Mouse (Mus musculus) midbrain, embryonic 12.5 days (tissue): ENCODE data around the gene 1600002K03Rik. TPM values are rescaled to one million over a fixed set of nuclear protein-coding genes. Genes with fewer than 3 reads are reported as not detected.

ENCODE experiments used
- ATAC-seq: fragments of 200-750 bp; cut with Nextera tagmentation; 2 replicates; pipeline ENCODE4 v1.8.0; 2017; ENCODE audit warnings: low read depth, moderate TSS enrichment, moderate library complexity; ENCODE audit not compliant: low FRiP score
- H3K27ac ChIP-seq: fragments of 300-500 bp; sonication (generic); replicated peaks from 2 replicates; pipeline ENCODE4 v1.5.1; 2016; ENCODE audit warnings: mild to moderate bottlenecking
- H3K27me3 ChIP-seq: fragments of 300-500 bp; sonication (generic); 2 replicates; pipeline ENCODE4 v1.6.1; 2016; ENCODE audit warnings: mild to moderate bottlenecking
- H3K36me3 ChIP-seq: fragments of 300-500 bp; sonication (generic); 2 replicates; pipeline ENCODE4 v1.6.1; 2016
- H3K4me1 ChIP-seq: fragments of 300-500 bp; sonication (generic); 2 replicates; pipeline ENCODE4 v1.6.1; 2016
- H3K4me2 ChIP-seq: fragments of 300-500 bp; sonication (generic); replicated peaks from 2 replicates; pipeline ENCODE4 v1.6.1; 2016; ENCODE audit warnings: mild to moderate bottlenecking, moderate library complexity
- H3K4me3 ChIP-seq: fragments of 300-500 bp; sonication (generic); 2 replicates; pipeline ENCODE4 v1.5.1; 2016; ENCODE audit warnings: mild to moderate bottlenecking
- H3K9ac ChIP-seq: fragments of 300-500 bp; sonication (generic); replicated peaks from 2 replicates; pipeline ENCODE4 v1.6.1; 2016; ENCODE audit warnings: mild to moderate bottlenecking, moderate library complexity
- H3K9me3 ChIP-seq: fragments of 300-500 bp; sonication (generic); 2 replicates; pipeline ENCODE4 v1.6.1; 2016; ENCODE audit warnings: mild to moderate bottlenecking
- WGBS: fragments of 180-500 bp; shearing (Covaris S2); methylation state at CpG from one replicate; pipeline ENCODE4 v1.1.7; 2016; 5-methylcytosine and 5-hydroxymethylcytosine counted together
- polyA plus RNA-seq: library from polyadenylated mRNA; unstranded; fragments of >200 nt; fragmentation: Nextera tagmentation; extraction: Ambion mirVana; gene quantifications from 2 replicates; pipeline ENCODE4 v1.2.1, GENCODE M21; 2016

The 1600002K03Rik gene
- 12.9 and 13.6 TPM in 2 replicates for polyA plus RNA-seq

DNA sequence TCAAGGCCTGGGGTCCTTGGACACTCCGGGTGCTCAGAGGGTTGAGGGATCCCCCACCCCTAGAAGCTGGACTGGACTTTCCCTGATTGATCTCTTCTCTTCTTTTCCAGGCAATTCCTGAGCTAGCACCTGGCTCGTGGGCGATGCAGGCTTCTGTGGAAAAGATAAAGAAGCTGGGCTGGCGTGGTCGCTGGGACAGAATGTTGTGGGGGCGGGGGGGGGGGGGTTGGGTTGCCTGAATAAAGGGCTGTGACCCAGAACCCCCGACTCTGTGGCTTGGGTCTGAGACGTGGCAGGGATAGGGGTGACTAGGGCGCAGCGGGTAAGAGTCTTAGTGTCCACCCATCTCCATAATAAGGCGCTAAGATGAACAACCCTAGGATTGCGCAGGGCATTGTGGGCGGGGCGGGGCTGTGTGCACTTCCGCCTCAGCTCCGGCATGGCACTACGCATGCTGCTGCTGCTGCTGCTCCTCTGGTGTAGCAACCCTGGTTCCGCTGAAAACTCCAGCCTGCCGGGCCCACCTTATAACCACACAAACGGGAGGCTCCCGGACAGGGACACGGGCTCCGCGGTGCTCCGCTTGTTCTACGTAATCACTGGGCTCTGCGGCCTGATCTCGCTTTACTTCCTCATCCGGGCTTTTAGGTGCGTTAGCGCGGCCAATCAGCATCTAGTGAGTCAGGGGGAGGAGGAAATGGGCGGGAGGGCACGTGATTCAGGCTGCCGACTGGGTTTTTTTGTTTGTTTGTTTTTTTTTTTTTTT, at the start of gene 1600002K03Rik:
TSS of gene 1600002K03Rik (plus strand) at position 418 of the 766 bp plus-strand sequence.
- peak within 1 kb of the TSS; percentile 52 for H3K4me3 ChIP-seq
- peaks cover 36% of the 10 kb centered on the region for H3K36me3 ChIP-seq
- H3K9ac ChIP-seq: peak within 1 kb of the TSS; percentile 52
- peak; percentile 64 for ATAC-seq
- WGBS: 7% methylated on average over 34 of the region's 35 CpGs
- peaks cover 60% of the 10 kb centered on the region for H3K4me1 ChIP-seq
- H3K4me2 ChIP-seq: peak within 1 kb of the TSS; percentile 65
- H3K9me3 ChIP-seq: no peaks in the 10 kb centered on the region
- H3K27ac ChIP-seq: peak within 1 kb of the TSS; percentile 85
- no peaks in the 10 kb centered on the region for H3K27me3 ChIP-seq

DNA sequence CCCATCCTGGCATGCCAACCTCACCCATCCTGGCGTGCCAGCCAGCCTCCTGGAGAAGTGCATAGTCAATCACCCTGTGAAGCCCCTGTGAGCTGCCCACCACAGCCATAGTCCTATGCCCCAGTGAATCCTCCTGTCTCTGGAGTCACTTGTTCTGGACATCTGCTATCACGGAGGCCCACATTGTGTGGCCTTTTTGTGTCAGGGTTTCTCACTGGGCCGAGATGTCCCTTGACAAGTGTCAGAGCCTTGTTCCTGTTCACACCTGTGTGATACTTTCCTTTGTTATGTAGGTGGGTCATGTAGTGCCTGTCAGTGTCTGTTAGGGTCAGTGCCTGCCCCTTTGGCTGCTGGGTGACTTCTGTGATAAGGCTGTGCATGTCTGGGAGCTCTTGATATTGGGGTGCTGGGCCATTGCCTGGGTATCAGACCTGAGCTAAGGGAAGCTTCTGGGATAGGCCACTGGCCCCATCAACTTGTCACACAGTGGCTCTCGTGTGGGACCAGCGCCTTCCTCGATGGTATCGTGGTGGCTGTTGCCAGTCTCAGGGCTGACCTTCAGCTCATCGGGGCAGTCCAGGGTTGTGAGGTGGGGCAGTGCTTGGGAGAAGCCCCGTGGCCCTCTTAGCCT, 48.7 kb upstream of the 1600002K03Rik start:
- no peak overlapping the region for H3K27ac ChIP-seq
- no peaks in the 10 kb centered on the region for H3K9me3 ChIP-seq
- no peak overlapping the region for H3K9ac ChIP-seq
- H3K4me3 ChIP-seq: no peak overlapping the region
- H3K27me3 ChIP-seq: no peaks in the 10 kb centered on the region
- H3K4me2 ChIP-seq: no peak overlapping the region
- peaks cover 8% of the 10 kb centered on the region; the same call in 1 of the 2 replicates for H3K4me1 ChIP-seq
- 94% methylated on average over 9 of the region's 9 CpGs for WGBS
- ATAC-seq: no peak
- peaks cover 78% of the 10 kb centered on the region for H3K36me3 ChIP-seq

DNA sequence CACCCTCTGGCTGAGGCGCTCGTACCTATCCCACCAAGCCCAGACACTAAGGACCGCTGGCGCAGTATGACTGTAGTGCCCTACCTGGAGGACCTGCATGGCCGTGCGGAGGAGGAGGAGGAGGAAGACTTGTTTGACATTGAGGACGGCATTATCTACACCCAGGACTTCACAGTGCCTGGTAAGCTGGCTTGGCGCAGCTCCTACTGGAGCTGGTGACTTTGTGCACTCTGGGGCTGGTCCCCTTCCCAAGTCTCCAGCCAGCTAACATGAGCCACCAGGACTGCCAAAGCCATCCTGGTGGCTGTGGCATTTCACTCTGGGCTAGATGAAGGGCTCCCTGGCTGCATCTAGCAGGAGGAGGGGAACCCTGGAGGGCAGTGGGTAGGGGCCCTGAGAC, 44.8 kb upstream of the 1600002K03Rik start:
- H3K4me2 ChIP-seq: no peak overlapping the region
- WGBS: 96% methylated on average over 8 of the region's 8 CpGs
- H3K27ac ChIP-seq: no peak overlapping the region
- no peaks in the 10 kb centered on the region for H3K9me3 ChIP-seq
- ATAC-seq: no peak
- H3K4me1 ChIP-seq: peaks cover 15% of the 10 kb centered on the region
- peaks cover 32% of the 10 kb centered on the region for H3K27me3 ChIP-seq
- H3K36me3 ChIP-seq: peaks cover 91% of the 10 kb centered on the region
- no peak overlapping the region for H3K4me3 ChIP-seq
- no peak overlapping the region for H3K9ac ChIP-seq

DNA sequence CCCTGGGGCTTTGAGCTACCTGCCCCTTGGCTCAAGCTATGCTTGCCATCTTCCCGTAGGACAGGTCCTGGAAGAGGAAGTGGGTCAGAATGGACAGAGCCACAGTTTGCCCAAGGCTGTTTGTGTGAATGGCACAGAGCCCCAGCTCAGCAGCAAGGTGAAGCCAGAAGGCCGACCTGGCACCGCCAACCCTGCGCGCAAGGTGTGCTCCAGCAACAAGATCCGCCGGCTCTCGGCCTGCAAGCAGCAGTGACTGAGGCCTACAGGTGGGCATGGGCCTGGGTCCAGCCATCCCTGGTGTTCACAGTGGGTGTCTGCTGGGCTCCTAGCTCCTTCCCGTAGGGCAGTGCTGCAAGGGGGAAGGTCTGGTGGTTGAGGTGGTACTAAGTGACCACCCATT, 42.9 kb upstream of the 1600002K03Rik start:
- Histone ChIP-seq H3K36me3 (peaks cover 100% of the 10 kb centered on the region), H3K27me3 (peaks cover 42% of the 10 kb centered on the region), H3K4me3 (no peak overlapping the region), H3K4me1 (peaks cover 23% of the 10 kb centered on the region), H3K9ac (no peak overlapping the region), H3K27ac (no peak overlapping the region), H3K9me3 (no peaks in the 10 kb centered on the region), H3K4me2 (no peak overlapping the region)
- WGBS: 96% methylated on average over 9 of the region's 9 CpGs
- ATAC-seq: no peak

DNA sequence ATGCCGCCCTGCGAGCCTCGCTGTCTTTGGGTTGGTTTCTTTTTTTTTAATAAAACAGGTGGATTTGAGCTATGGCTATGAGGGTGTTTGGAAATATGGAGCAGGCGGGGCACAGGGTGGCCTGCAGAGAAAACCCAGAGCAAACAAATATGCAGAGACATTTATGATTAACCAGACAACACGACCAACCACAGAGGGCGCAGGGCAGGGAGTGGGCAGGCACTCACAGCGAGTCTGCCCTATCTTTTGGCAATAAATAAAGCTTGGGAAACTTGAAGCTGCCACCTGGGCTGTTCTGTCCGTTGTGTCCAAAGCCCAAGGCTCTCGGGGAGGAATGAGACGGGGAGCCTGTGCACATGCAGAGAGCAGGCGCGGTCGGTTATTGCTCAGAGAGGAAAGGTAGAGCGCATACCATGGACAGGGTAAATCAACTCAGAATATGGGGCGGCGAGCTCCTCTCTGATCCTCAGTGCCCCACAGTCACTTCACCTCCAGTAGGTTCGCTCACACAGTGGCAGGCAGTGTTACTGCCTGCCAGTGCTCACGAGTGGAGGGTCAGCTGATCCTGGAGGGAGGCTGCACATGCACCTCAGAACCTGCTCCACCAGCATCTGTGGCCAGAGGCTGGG, 42.2 kb upstream of the 1600002K03Rik start:
- H3K27ac ChIP-seq: no peak overlapping the region
- no peaks in the 10 kb centered on the region for H3K9me3 ChIP-seq
- H3K36me3 ChIP-seq: peaks cover 97% of the 10 kb centered on the region
- peaks cover 49% of the 10 kb centered on the region for H3K27me3 ChIP-seq
- 89% methylated on average over 18 of the region's 18 CpGs for WGBS
- no peak overlapping the region for H3K4me2 ChIP-seq
- H3K4me1 ChIP-seq: peaks cover 23% of the 10 kb centered on the region
- ATAC-seq: no peak
- H3K4me3 ChIP-seq: no peak overlapping the region
- no peak overlapping the region for H3K9ac ChIP-seq

DNA sequence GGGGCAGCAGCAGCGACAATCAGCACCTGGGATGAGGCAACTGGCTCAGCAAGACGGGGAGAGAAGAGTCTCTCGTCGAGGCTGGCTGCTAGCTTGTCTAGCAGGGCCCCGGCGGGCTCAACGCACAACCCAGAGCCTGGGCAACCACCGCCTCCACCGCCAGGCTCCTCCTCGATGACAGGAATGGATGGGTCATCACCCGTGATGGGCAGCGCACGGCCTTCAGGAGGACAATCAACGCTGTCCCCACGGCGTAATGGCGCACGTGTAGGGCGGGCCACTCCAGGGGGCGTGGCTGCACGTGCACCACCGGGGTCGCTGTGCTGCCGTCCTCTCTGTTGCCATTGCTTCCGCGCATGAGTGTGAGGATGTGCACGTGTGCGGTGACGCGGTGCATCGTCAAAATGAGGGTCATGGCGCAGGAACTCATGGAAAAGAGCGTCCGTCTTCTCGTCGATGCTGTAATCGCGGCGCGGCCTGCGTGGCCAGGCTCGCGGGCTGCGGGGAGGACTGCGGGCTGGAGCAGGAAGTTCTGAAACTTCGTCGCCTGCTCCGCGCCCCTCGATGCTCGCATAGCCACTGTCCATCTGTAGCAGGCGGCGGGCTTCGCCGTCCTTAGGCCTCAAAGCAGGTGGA, 41.3 kb upstream of the 1600002K03Rik start:
- peak overlapping the region; percentile 17; the same call in 1 of the 2 replicates for H3K9ac ChIP-seq
- H3K4me1 ChIP-seq: peaks cover 27% of the 10 kb centered on the region
- peak overlapping the region; percentile 6; the same call in 1 of the 2 replicates for H3K4me3 ChIP-seq
- 11% methylated on average over 51 of the region's 55 CpGs for WGBS
- no peaks in the 10 kb centered on the region for H3K9me3 ChIP-seq
- H3K27me3 ChIP-seq: peaks cover 58% of the 10 kb centered on the region
- peak overlapping the region; percentile 34 for H3K4me2 ChIP-seq
- no peak overlapping the region for H3K27ac ChIP-seq
- ATAC-seq: peak; percentile 25; the same call in 1 of the 2 replicates
- peaks cover 88% of the 10 kb centered on the region for H3K36me3 ChIP-seq

DNA sequence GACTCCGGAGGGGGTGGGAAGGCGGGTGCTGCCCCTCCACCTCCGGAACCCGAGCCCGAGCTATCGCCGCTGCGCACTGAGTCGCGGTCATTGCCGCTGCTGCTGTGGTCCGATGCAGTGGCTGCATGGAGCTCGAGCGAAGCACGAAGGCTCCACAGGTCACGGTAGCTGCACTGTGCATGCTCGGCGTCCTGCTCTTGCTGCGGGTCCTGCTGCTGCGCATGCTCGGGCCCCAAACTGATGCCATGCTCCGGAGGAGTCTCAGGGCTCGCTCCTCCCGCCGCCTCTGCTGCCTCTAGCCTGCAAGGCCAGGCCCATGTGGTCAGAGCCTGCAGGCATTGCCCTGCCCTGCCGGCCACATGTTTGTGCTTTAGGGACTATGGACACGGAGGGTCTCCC, 40.8 kb upstream of the 1600002K03Rik start:
- 31% methylated on average over 21 of the region's 27 CpGs for WGBS
- ATAC-seq: no peak
- Histone ChIP-seq H3K4me1 (peaks cover 32% of the 10 kb centered on the region), H3K36me3 (peaks cover 83% of the 10 kb centered on the region), H3K9me3 (no peaks in the 10 kb centered on the region), H3K4me2 (peak overlapping the region; percentile 34), H3K27me3 (peaks cover 63% of the 10 kb centered on the region), H3K4me3 (peak overlapping the region; percentile 6; the same call in 1 of the 2 replicates), H3K27ac (no peak overlapping the region), H3K9ac (peak overlapping the region; percentile 17; the same call in 1 of the 2 replicates)

DNA sequence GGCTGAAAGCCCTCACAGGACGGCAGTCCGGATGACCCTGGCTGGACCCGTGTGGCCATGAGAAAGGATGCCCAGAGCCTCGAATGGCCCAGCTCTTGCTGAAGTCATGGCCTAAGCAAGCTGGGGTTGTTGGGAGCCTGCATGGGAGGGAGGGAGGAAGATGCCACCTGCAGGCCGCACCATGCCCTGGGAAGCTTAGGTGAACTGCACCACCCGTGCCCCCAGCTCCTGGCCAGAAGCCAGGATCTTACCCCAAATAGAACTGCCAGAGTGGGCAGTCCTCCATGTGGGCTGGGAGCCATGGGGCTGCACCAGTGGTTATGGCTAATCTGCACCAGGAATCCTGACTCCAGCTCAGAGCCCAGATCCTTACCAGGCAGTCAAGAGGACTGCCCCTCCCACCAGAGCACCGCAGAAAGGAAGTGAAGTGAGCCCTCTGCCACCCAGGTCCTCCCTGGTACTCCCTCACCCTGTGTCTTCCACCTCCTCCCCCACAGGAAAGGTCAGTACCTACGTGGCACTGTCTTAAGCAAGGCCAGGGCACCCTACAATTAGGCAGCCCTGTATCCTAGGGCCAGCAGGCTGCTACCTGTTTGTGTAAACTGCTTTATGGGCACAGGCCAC, 39.4 kb upstream of the 1600002K03Rik start:
- peaks cover 71% of the 10 kb centered on the region for H3K27me3 ChIP-seq
- H3K36me3 ChIP-seq: peaks cover 69% of the 10 kb centered on the region
- 76% methylated on average over 8 of the region's 8 CpGs for WGBS
- no peak overlapping the region for H3K4me3 ChIP-seq
- H3K9me3 ChIP-seq: no peaks in the 10 kb centered on the region
- ATAC-seq: no peak
- H3K4me2 ChIP-seq: no peak overlapping the region
- H3K9ac ChIP-seq: no peak overlapping the region
- no peak overlapping the region for H3K27ac ChIP-seq
- peaks cover 46% of the 10 kb centered on the region for H3K4me1 ChIP-seq

DNA sequence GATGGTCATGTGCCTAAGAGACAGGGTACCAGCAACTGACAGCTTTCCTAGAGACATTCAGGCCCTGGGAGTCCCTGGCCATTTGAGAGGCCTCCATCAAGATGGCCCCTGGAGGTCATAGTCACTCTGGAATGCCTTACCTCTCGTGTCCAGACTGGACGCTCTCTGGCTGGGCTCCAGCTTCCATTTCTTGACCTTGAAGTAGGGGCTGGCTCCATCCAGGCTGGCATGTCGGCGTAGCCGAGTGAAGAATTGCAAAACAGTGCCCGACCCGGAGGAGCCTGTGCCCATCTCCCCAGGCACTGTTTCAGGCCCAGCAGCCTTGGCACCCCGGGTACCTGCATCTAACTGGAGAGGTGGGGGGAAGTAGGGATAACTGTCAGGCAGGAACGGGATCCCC, 38.3 kb upstream of the 1600002K03Rik start:
- H3K27me3 ChIP-seq: peaks cover 73% of the 10 kb centered on the region
- no peaks in the 10 kb centered on the region for H3K9me3 ChIP-seq
- WGBS: 90% methylated on average over 9 of the region's 9 CpGs
- H3K4me2 ChIP-seq: no peak overlapping the region
- no peak overlapping the region for H3K27ac ChIP-seq
- H3K4me1 ChIP-seq: peaks cover 54% of the 10 kb centered on the region
- no peak overlapping the region for H3K4me3 ChIP-seq
- no peak for ATAC-seq
- H3K9ac ChIP-seq: no peak overlapping the region
- H3K36me3 ChIP-seq: peaks cover 58% of the 10 kb centered on the region

DNA sequence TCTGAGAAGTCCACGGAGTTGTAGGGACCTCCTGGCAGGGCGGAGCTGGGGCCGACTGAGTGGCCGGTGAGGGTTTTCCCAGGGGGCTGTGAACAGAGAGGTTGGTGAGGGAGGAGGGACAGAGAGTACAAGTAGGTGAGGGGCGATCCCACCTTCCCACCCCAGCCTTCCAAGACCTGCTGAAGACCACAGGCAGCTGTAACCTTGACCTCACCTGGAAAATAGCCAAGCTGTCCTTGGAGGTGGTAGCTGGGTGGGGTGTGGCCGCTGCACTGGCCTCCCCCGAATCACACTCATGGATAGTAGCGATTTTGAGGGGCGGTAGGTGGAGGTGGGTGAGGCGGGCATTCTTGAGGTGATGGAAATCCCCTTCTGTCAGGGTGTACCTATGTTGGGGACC, 37.6 kb upstream of the 1600002K03Rik start:
- no peak for ATAC-seq
- Histone ChIP-seq H3K9me3 (no peaks in the 10 kb centered on the region), H3K4me2 (no peak overlapping the region), H3K27ac (no peak overlapping the region), H3K9ac (no peak overlapping the region), H3K4me1 (peaks cover 56% of the 10 kb centered on the region), H3K4me3 (no peak overlapping the region), H3K27me3 (peaks cover 69% of the 10 kb centered on the region), H3K36me3 (peaks cover 51% of the 10 kb centered on the region)
- WGBS: 94% methylated on average over 10 of the region's 10 CpGs

DNA sequence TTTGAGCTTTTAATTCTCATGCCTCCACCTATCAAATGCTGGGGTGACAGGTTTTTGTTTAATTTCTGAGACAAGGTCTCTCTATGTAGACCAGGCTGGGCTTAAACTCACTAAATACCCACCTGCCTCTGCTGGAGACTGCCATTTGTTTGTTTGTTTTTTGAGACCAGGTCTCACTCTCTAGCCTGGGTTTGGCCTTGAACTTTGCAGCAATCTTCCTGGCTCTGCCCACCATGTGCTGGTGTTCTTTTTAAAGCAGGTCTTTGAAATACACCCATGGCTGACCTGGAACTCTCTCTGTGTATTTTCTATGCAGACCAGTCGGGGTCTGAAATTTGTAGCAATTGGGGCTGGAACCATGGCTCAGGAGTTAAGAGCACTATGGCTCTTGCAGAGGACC, 37.1 kb upstream of the 1600002K03Rik start:
- H3K27ac ChIP-seq: no peak overlapping the region
- H3K27me3 ChIP-seq: peaks cover 67% of the 10 kb centered on the region
- H3K4me2 ChIP-seq: no peak overlapping the region
- peaks cover 46% of the 10 kb centered on the region for H3K36me3 ChIP-seq
- no peak for ATAC-seq
- H3K9ac ChIP-seq: no peak overlapping the region
- 93% methylated on average over 1 of the region's 1 CpGs for WGBS
- no peak overlapping the region for H3K4me3 ChIP-seq
- peaks cover 59% of the 10 kb centered on the region for H3K4me1 ChIP-seq
- no peaks in the 10 kb centered on the region for H3K9me3 ChIP-seq
